Mouse (Mus musculus) heart, postnatal 14 days (tissue): Measurements from ENCODE around the gene Chrm4. TPM values are rescaled to one million over a fixed set of nuclear protein-coding genes. Genes with fewer than 3 reads are reported as not detected.

Experiments
- DNase-seq, 2 experiments: peaks; one replicate each; pipeline ENCODE4 v3.0.0; 2021 to 2022
- intact Hi-C: fragments of 180-260 bp; cut with DNase I; formaldehyde crosslinking; loops from one replicate; pipeline ENCODE4 v1.15.1; 2025
- long read RNA-seq, 2 experiments: library from polyadenylated mRNA; stranded (forward); transcript quantifications; one replicate each; pipeline ENCODE4 v2.0.0; 2021
- total RNA-seq, 2 experiments: library from RNA; stranded (reverse); gene quantifications; 2 replicates each; pipeline ENCODE4 v1.2.3; 2021

Gene Chrm4
- total RNA-seq, result not detected
- long read RNA-seq, experiment 1, result 0 reads
- long read RNA-seq, experiment 2, result 0 reads

- intact Hi-C loops, result no loop called here
- DNase-seq, result no peak
Measured at GRCm38 (mm10) chr2:91926949-91927348, at the start of gene Chrm4. Gene Chrm4 (plus strand): TSS chr2:91927249.

- intact Hi-C loops, result no loop called here
Measured at GRCm38 (mm10) chr2:91878387-91879180, 48.5 kb upstream of the Chrm4 start.

GRCm38 (mm10) chr2:91883961-91884360 lies 43.1 kb upstream of the Chrm4 start:
- DNase-seq, result no peak
- intact Hi-C loops, result no loop called here

More at GRCm38 (mm10) chr2:91878387-91879180, 48.5 kb upstream of the Chrm4 start:
- DNase-seq, result no peak

- no peak for DNase-seq
- intact Hi-C loops, result no loop called here
Measured at GRCm38 (mm10) chr2:91884616-91885015, 42.4 kb upstream of the Chrm4 start.

GRCm38 (mm10) chr2:91894716-91895115 lies 32.3 kb upstream of the Chrm4 start:
- DNase-seq, result no peak
- intact Hi-C loops, result no loop called here

GRCm38 (mm10) chr2:91895401-91895800 lies 31.6 kb upstream of the Chrm4 start:
- intact Hi-C loops, result no loop called here

GRCm38 (mm10) chr2:91897968-91898367 lies 29.1 kb upstream of the Chrm4 start:
- intact Hi-C loops, result no loop called here
- no peak for DNase-seq

More at GRCm38 (mm10) chr2:91895401-91895800, 31.6 kb upstream of the Chrm4 start:
- no peak for DNase-seq

- intact Hi-C loops, result no loop called here
- no peak for DNase-seq
Measured at GRCm38 (mm10) chr2:91899141-91899540, 27.9 kb upstream of the Chrm4 start.

- no peak for DNase-seq
- intact Hi-C loops, result no loop called here
Measured at GRCm38 (mm10) chr2:91900431-91900830, 26.6 kb upstream of the Chrm4 start.

- DNase-seq, result no peak
- intact Hi-C loops, result no loop called here
Measured at GRCm38 (mm10) chr2:91902336-91902735, 24.7 kb upstream of the Chrm4 start.

- DNase-seq, result no peak
- intact Hi-C loops, result no loop called here
Measured at GRCm38 (mm10) chr2:91903171-91903925, 23.7 kb upstream of the Chrm4 start.

- no peak for DNase-seq
Measured at GRCm38 (mm10) chr2:91904618-91905307, 22.3 kb upstream of the Chrm4 start.

GRCm38 (mm10) chr2:91906141-91906540 lies 20.9 kb upstream of the Chrm4 start:
- DNase-seq, result no peak
- intact Hi-C loops, result no loop called here

More at GRCm38 (mm10) chr2:91904618-91905307, 22.3 kb upstream of the Chrm4 start:
- intact Hi-C loops, result no loop called here

GRCm38 (mm10) chr2:91912616-91913015 lies 14.4 kb upstream of the Chrm4 start:
- intact Hi-C loops, result no loop called here
- no peak for DNase-seq

- DNase-seq, result no peak
- intact Hi-C loops, result no loop called here
Measured at GRCm38 (mm10) chr2:91913328-91914110, 13.5 kb upstream of the Chrm4 start.

GRCm38 (mm10) chr2:91916346-91916977 lies 10.6 kb upstream of the Chrm4 start:
- intact Hi-C loops, result no loop called here
- DNase-seq, result no peak

GRCm38 (mm10) chr2:91917096-91917495 lies 10.0 kb upstream of the Chrm4 start:
- DNase-seq, result no peak
- intact Hi-C loops, result no loop called here

GRCm38 (mm10) chr2:91920130-91920529 lies 6.9 kb upstream of the Chrm4 start:
- intact Hi-C loops, result no loop called here
- DNase-seq, result no peak

GRCm38 (mm10) chr2:91921181-91921789 lies 5.8 kb upstream of the Chrm4 start:
- DNase-seq, result peak; percentile 81 to 88
- intact Hi-C loops, result no loop called here
